Mouse (Mus musculus) CH12.LX (cell line): ENCODE results near the gene 1700057G04Rik. TPM values are rescaled to one million over a fixed set of nuclear protein-coding genes. Genes with fewer than 3 reads are reported as not detected.
A peak's percentile ranks its signal among the peaks of the same experiment; 100 is the strongest.

Source experiments
- DNase-seq: peaks from one replicate; pipeline ENCODE4 v3.0.0-alpha.2; 2013; ENCODE audit errors: extremely low read depth
- H3K27ac ChIP-seq: 2 replicates; pipeline ENCODE4 v1.5.1; 2012; ENCODE audit warnings: low read depth, mild to moderate bottlenecking, control low read depth, moderate library complexity; ENCODE audit not compliant: insufficient read depth
- H3K27me3 ChIP-seq: replicated peaks from 2 replicates; pipeline ENCODE3; 2012; ENCODE audit warnings: inconsistent platforms
- H3K36me3 ChIP-seq, 2 experiments: replicated peaks in 1 of 2; 2 replicates each; pipeline versions ENCODE3 to v1.6.1; 2012; ENCODE audit warnings: inconsistent platforms in 1 of 2, low read length in 1 of 2, mild to moderate bottlenecking in 1 of 2, mixed read lengths in 1 of 2, moderate library complexity in 1 of 2; ENCODE audit not compliant: control insufficient read depth in 1 of 2, insufficient read depth in 1 of 2
- H3K4me1 ChIP-seq, 2 experiments: 2 replicates each; pipeline ENCODE4 v1.6.1; 2012; ENCODE audit warnings: inconsistent platforms in 1 of 2, moderate library complexity in 1 of 2; ENCODE audit not compliant: insufficient read depth in 2 of 2, control insufficient read depth in 1 of 2
- H3K4me2 ChIP-seq: 2 replicates; pipeline ENCODE4 v1.6.1; 2012; ENCODE audit warnings: low read depth, mild to moderate bottlenecking, control low read depth; ENCODE audit not compliant: poor library complexity, insufficient read depth, severe bottlenecking
- H3K4me3 ChIP-seq, 3 experiments: fragments of 150-350 bp in 1 of 3; sonication (generic) in 1 of 3; replicated peaks in 1 of 3; 2 replicates each; pipeline versions ENCODE3 to v1.5.1; 2011 to 2012; ENCODE audit warnings: low read depth in 2 of 3, low read length in 2 of 3, mild to moderate bottlenecking in 2 of 3, moderate library complexity in 2 of 3, control low read depth in 1 of 3, improper control_type of control experiment in 1 of 3, inconsistent platforms in 1 of 3, mixed read lengths in 1 of 3; ENCODE audit not compliant: poor library complexity in 1 of 3
- H3K79me2 ChIP-seq: replicated peaks from 2 replicates; pipeline ENCODE4 v1.6.1; 2012; ENCODE audit warnings: mild to moderate bottlenecking, moderate library complexity; ENCODE audit not compliant: control insufficient read depth, poor library complexity, insufficient read depth, severe bottlenecking; ENCODE audit errors: extremely low read depth
- H3K9ac ChIP-seq: 2 replicates; pipeline ENCODE4 v1.6.1; 2012; ENCODE audit warnings: low read depth, mild to moderate bottlenecking, control low read depth, moderate library complexity; ENCODE audit not compliant: insufficient read depth
- H3K9me3 ChIP-seq: replicated peaks from 2 replicates; pipeline ENCODE3; 2012; ENCODE audit warnings: low read length, inconsistent platforms, mixed read lengths
- CHD2 ChIP-seq: IDR thresholded peaks from 2 replicates; pipeline ENCODE4 v1.6.1; 2011; ENCODE audit warnings: low read length, improper control_type of control experiment
- CTCF ChIP-seq, 2 experiments: IDR thresholded peaks in 1 of 2; conservative IDR thresholded peaks in 1 of 2; 2 replicates each; pipeline ENCODE4 v1.5.1; 2011 to 2012; ENCODE audit warnings: low read depth in 2 of 2, low read length in 2 of 2, improper control_type of control experiment in 1 of 2, inconsistent platforms in 1 of 2, mild to moderate bottlenecking in 1 of 2, moderate library complexity in 1 of 2
- EP300 ChIP-seq: IDR thresholded peaks from 2 replicates; pipeline ENCODE4 v1.6.1; 2011; ENCODE audit warnings: low read length, improper control_type of control experiment
- GABPA ChIP-seq: IDR thresholded peaks from 2 replicates; pipeline ENCODE4 v1.6.1; 2012; ENCODE audit warnings: low read depth, low read length, improper control_type of control experiment, inconsistent platforms; ENCODE audit not compliant: insufficient replicate concordance
- HCFC1 ChIP-seq: IDR thresholded peaks from 2 replicates; pipeline ENCODE4 v1.6.1; 2012; ENCODE audit warnings: low read depth, mild to moderate bottlenecking, inconsistent platforms, low read length, improper control_type of control experiment
- IRF4 ChIP-seq: IDR thresholded peaks from 2 replicates; pipeline ENCODE4 v1.6.1; 2014; ENCODE audit warnings: low read depth, mild to moderate bottlenecking, inconsistent platforms, low read length, improper control_type of control experiment
- KAT2A ChIP-seq: IDR thresholded peaks from 2 replicates; pipeline ENCODE4 v1.6.1; 2012; ENCODE audit warnings: low read length, improper control_type of control experiment, inconsistent platforms; ENCODE audit not compliant: insufficient replicate concordance
- MAFK ChIP-seq: IDR thresholded peaks from 2 replicates; pipeline ENCODE4 v1.6.1; 2011; ENCODE audit warnings: low read length, improper control_type of control experiment; ENCODE audit not compliant: insufficient replicate concordance
- MAZ ChIP-seq: IDR thresholded peaks from 2 replicates; pipeline ENCODE4 v1.6.1; 2012; ENCODE audit warnings: low read depth, mild to moderate bottlenecking, inconsistent platforms, low read length, improper control_type of control experiment, moderate library complexity
- NELFE ChIP-seq: IDR thresholded peaks from 2 replicates; pipeline ENCODE4 v1.6.1; 2011; ENCODE audit warnings: low read depth, low read length, improper control_type of control experiment
- NRF1 ChIP-seq: IDR thresholded peaks from 2 replicates; pipeline ENCODE4 v1.6.1; 2014; ENCODE audit warnings: low read depth, mild to moderate bottlenecking, inconsistent platforms, low read length, improper control_type of control experiment, moderate library complexity
- POLR2A ChIP-seq: IDR thresholded peaks from 2 replicates; pipeline ENCODE4 v1.6.1; 2011; ENCODE audit warnings: low read depth, mild to moderate bottlenecking, improper control_type of control experiment, low read length
- RAD21 ChIP-seq: IDR thresholded peaks from 2 replicates; pipeline ENCODE4 v1.6.1; 2011; ENCODE audit warnings: low read depth, mild to moderate bottlenecking, low read length, improper control_type of control experiment, moderate library complexity
- RCOR1 ChIP-seq: conservative IDR thresholded peaks from 2 replicates; pipeline ENCODE4 v1.6.1; 2012; ENCODE audit warnings: low read depth, mild to moderate bottlenecking, inconsistent platforms, low read length, improper control_type of control experiment
- SIN3A ChIP-seq: IDR thresholded peaks from 2 replicates; pipeline ENCODE4 v1.6.1; 2012; ENCODE audit warnings: low read length, improper control_type of control experiment, inconsistent platforms
- SMC3 ChIP-seq: IDR thresholded peaks from 2 replicates; pipeline ENCODE4 v1.6.1; 2011; ENCODE audit warnings: low read depth, low read length, improper control_type of control experiment
- USF1 ChIP-seq: IDR thresholded peaks from 2 replicates; pipeline ENCODE4 v1.6.1; 2014; ENCODE audit warnings: low read depth, mild to moderate bottlenecking, inconsistent platforms, low read length, improper control_type of control experiment
- ZC3H11A ChIP-seq: IDR thresholded peaks from 2 replicates; pipeline ENCODE4 v1.6.1; 2012; ENCODE audit warnings: low read depth, mild to moderate bottlenecking, inconsistent platforms, low read length, improper control_type of control experiment
- ZMIZ1 ChIP-seq: IDR thresholded peaks from 2 replicates; pipeline ENCODE4 v1.6.1; 2012; ENCODE audit warnings: low read depth, mild to moderate bottlenecking, inconsistent platforms, low read length, improper control_type of control experiment
- dilution Hi-C: fragments of 300-500 bp; cut with MboI; formaldehyde crosslinking; loops from 2 replicates; pipeline ENCODE4 v1.14.3; 2020; ENCODE audit warnings: low sequenced_read_pairs; ENCODE audit not compliant: extremely low pct_unique_long_range_greater_than_20kb, extremely low pct_ligation_motif_present
- in situ Hi-C: fragments of 300-500 bp; cut with MboI; formaldehyde crosslinking; loops from 3 replicates; pipeline ENCODE4 v1.14.3; 2019; ENCODE audit warnings: low sequenced_read_pairs, low pct_ligation_motif_present, low pct_unique_long_range_greater_than_20kb, mixed read lengths
- polyA plus RNA-seq: library from polyadenylated mRNA; unstranded; fragments of >175 nt; gene quantifications from 2 replicates; pipeline ENCODE4 v1.2.1, GENCODE M21; 2012; ENCODE audit warnings: low read depth; ENCODE audit not compliant: insufficient read length
- total RNA-seq, 2 experiments: library from RNA; depleted of rRNA; stranded (reverse); fragments of 300-350 nt in 1 of 2; fragments of >200 nt in 1 of 2; gene quantifications; 2 replicates each; pipeline ENCODE4 v1.2.3; 2012 to 2014

1700057G04Rik gene
- total and polyA plus RNA-seq, 3 experiments, result not detected

DNA sequence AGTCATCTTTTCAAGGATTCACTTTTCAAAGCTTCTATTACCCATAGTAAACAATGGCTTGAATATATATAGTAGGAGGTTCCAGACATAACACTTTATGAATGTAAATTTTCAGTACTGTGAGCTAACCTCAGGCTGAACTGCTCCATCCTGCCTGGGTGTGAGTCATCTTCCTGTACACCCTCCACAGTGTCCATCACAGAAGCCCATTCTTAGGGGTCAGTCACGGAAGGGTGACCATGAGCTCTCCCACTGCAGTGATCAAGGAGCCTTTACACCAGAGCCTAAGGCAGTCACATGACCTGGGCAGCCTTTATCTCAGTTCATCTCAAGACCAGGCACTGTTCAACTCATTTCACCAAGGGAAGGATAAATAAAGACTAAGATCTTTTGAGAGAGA lies 41.4 kb upstream of the 1700057G04Rik start:
- DNase-seq, result no peak
- Histone ChIP-seq H3K27me3 (no peaks in the 10 kb centered on the region), H3K9ac (no peak overlapping the region), H3K36me3 (peaks cover 67 to 80% of the 10 kb centered on the region in 2 experiments), H3K4me2 (no peak overlapping the region), H3K9me3 (no peaks in the 10 kb centered on the region), H3K4me1 (peaks cover 29 to 86% of the 10 kb centered on the region in 2 experiments), H3K79me2 (peaks cover 28% of the 10 kb centered on the region), H3K27ac (peak overlapping the region; percentile 32; the same call in 1 of the 2 replicates), H3K4me3 (no peak overlapping the region)
- in situ Hi-C loops (no loop called here), dilution Hi-C loops (no loop called here)
- TF ChIP-seq MAFK (no peak), USF1 (peak; percentile 11)

DNA sequence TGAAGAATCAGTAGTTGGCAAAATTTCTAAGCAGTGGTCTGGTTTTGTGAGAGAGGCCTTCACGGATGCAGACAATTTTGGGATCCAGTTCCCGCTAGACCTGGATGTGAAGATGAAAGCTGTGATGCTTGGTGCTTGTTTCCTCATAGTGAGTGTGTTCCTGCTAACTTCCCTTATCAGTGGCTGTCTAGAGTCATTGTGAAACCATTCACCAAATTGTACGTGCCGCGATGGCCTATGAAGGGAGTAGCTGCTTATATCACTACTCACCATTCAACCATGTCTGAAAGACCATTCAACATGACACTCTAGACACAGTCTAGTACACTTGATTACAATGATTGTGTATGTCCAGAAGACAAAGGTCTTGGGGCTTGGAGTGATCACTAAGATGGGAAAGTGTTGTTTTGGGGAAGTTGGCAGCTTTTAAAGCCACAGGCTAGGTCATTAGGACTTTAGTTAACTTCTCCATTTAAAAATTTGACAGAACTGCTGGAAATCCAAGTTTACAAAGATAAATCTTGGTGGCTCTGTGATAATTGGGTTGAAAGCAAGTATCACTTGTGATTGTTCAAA lies 39.3 kb upstream of the 1700057G04Rik start:
- DNase-seq, result peak; percentile 79
- TF ChIP-seq EP300 (peak; percentile 49; the same call in 1 of the 2 replicates), SIN3A (no peak), NRF1 (no peak), SMC3 (no peak), IRF4 (peak; percentile 70), CTCF (conservative IDR thresholded peaks at IDR 0.05 in 1 of 2, IDR thresholded peaks at IDR 0.05 in 1 of 2; ENCODE audit: low read depth in 2 of 2, low read length in 2 of 2) (no peak), ZMIZ1 (no peak), CHD2 (no peak), POLR2A (peak; percentile 5; the same call in 1 of the 2 replicates)
- H3K27me3 ChIP-seq, result no peaks in the 10 kb centered on the region
- H3K36me3 ChIP-seq, result peaks cover 61 to 76% of the 10 kb centered on the region in 2 experiments
- dilution Hi-C loops (no loop called here), in situ Hi-C loops (no loop called here)
- H3K4me3 ChIP-seq, result no peak overlapping the region
- peaks cover 30 to 87% of the 10 kb centered on the region in 2 experiments for H3K4me1 ChIP-seq
- no peak overlapping the region for H3K9ac ChIP-seq
- peak overlapping the region; percentile 40; the same call in 1 of the 2 replicates for H3K27ac ChIP-seq
- peaks cover 19% of the 10 kb centered on the region for H3K79me2 ChIP-seq
- H3K9me3 ChIP-seq, result no peaks in the 10 kb centered on the region
- no peak overlapping the region for H3K4me2 ChIP-seq

DNA sequence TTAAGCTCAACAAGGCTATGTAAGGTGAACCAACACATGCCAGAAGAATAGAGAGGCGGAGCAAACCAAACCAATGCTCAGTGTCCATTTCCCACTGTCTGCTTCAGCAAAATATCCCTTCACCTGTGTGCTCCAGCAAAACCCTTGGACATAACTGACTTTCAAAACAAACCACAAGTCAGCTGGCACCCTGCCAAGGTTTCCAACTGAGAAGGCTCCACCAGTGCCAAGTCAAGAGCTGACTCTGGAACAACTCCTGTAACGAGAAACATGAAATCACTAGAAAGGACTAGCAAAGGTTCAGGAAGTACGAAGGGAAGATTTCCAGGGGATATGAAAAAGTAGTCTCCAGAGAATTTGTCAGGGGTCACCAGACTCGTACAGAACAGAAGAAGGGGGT lies 38.2 kb upstream of the 1700057G04Rik start:
- Histone ChIP-seq H3K9ac (no peak overlapping the region), H3K27ac (no peak overlapping the region), H3K27me3 (no peaks in the 10 kb centered on the region), H3K4me3 (no peak overlapping the region), H3K79me2 (peaks cover 15% of the 10 kb centered on the region), H3K4me2 (no peak overlapping the region), H3K4me1 (peaks cover 29 to 83% of the 10 kb centered on the region in 2 experiments), H3K9me3 (no peaks in the 10 kb centered on the region), H3K36me3 (peaks cover 55 to 74% of the 10 kb centered on the region in 2 experiments)
- TF ChIP-seq EP300, result no peak
- TF ChIP-seq USF1, result no peak
- no peak for TF ChIP-seq ZC3H11A
- no peak for TF ChIP-seq CTCF (conservative IDR thresholded peaks at IDR 0.05 in 1 of 2, IDR thresholded peaks at IDR 0.05 in 1 of 2; ENCODE audit: low read depth in 2 of 2, low read length in 2 of 2)
- no peak for TF ChIP-seq HCFC1
- TF ChIP-seq RCOR1, result no peak
- TF ChIP-seq ZMIZ1, result no peak
- no peak for TF ChIP-seq NRF1
- no peak for TF ChIP-seq NELFE
- TF ChIP-seq RAD21, result no peak
- TF ChIP-seq MAFK, result no peak
- no peak for TF ChIP-seq MAZ
- no peak for TF ChIP-seq GABPA
- no peak for TF ChIP-seq KAT2A
- in situ Hi-C loops, result no loop called here
- no peak for DNase-seq
- dilution Hi-C loops, result no loop called here
